Mouse (Mus musculus) forebrain, embryonic 13.5 days (tissue): Measurements from ENCODE around the gene Ankrd33. TPM values are rescaled to one million over a fixed set of nuclear protein-coding genes. Genes with fewer than 3 reads are reported as not detected.
"Not testable (repeated sequence)": the region's sequence is repeated elsewhere in the genome, so short reads cannot be mapped to it uniquely, and the experiment has no call there.

Experiments
- ATAC-seq: fragments of 200-750 bp; cut with Nextera tagmentation; 2 replicates; pipeline ENCODE4 v1.8.0; 2017
- H3K27ac ChIP-seq: fragments of 300-500 bp; sonication (generic); 2 replicates; pipeline ENCODE4 v1.5.1; 2015; ENCODE audit warnings: inconsistent platforms, mild to moderate bottlenecking, moderate library complexity
- H3K27me3 ChIP-seq: fragments of 300-500 bp; sonication (generic); 2 replicates; pipeline ENCODE4 v1.6.1; 2015; ENCODE audit warnings: mild to moderate bottlenecking, inconsistent platforms
- H3K36me3 ChIP-seq: fragments of 300-500 bp; sonication (generic); 2 replicates; pipeline ENCODE4 v1.6.1; 2015; ENCODE audit warnings: mild to moderate bottlenecking, inconsistent platforms; ENCODE audit not compliant: poor library complexity, severe bottlenecking
- H3K4me1 ChIP-seq: fragments of 300-500 bp; sonication (generic); 2 replicates; pipeline ENCODE4 v1.6.1; 2015; ENCODE audit warnings: inconsistent platforms
- H3K4me2 ChIP-seq: fragments of 300-500 bp; sonication (generic); 2 replicates; pipeline ENCODE4 v1.6.1; 2015; ENCODE audit warnings: inconsistent platforms, mild to moderate bottlenecking, moderate library complexity
- H3K4me3 ChIP-seq: fragments of 300-500 bp; sonication (generic); 2 replicates; pipeline ENCODE4 v1.5.1; 2015; ENCODE audit warnings: mild to moderate bottlenecking, inconsistent platforms
- H3K9ac ChIP-seq: fragments of 300-500 bp; sonication (generic); 2 replicates; pipeline ENCODE4 v1.6.1; 2015; ENCODE audit warnings: mild to moderate bottlenecking, inconsistent platforms
- H3K9me3 ChIP-seq: fragments of 300-500 bp; sonication (generic); replicated peaks from 2 replicates; pipeline ENCODE4 v1.6.1; 2016; ENCODE audit warnings: inconsistent platforms
- WGBS: fragments of 180-500 bp; shearing (Covaris S2); methylation state at CpG from one replicate; pipeline ENCODE4 v1.1.7; 2015; 5-methylcytosine and 5-hydroxymethylcytosine counted together
- polyA plus RNA-seq: library from polyadenylated mRNA; unstranded; fragments of >200 nt; fragmentation: Nextera tagmentation; extraction: Ambion mirVana; gene quantifications from 2 replicates; pipeline ENCODE4 v1.2.1, GENCODE M21; 2015

Ankrd33 gene
- polyA plus RNA-seq, 1 experiment from 2014 or later = not detected

- no peak overlapping the region for H3K27ac ChIP-seq
- no peak overlapping the region for H3K4me3 ChIP-seq
- H3K9me3 ChIP-seq = no peaks in the 10 kb centered on the region
- H3K36me3 ChIP-seq = no peaks in the 10 kb centered on the region
- no peak overlapping the region for H3K4me2 ChIP-seq
- H3K4me1 ChIP-seq = peaks cover 3% of the 10 kb centered on the region; the same call in 1 of the 2 replicates
- H3K27me3 ChIP-seq = no peaks in the 10 kb centered on the region
- no peak overlapping the region for H3K9ac ChIP-seq
- no peak for ATAC-seq
- 83% methylated on average over 10 of the region's 10 CpGs for WGBS
These were observed 9.5 kb upstream of the Ankrd33 start for GRCm38 (mm10) chr15:101106011-101106410.

- 96% methylated on average over 5 of the region's 5 CpGs for WGBS
- H3K27ac ChIP-seq = no peak overlapping the region
- no peaks in the 10 kb centered on the region for H3K9me3 ChIP-seq
- no peak overlapping the region for H3K4me3 ChIP-seq
- H3K36me3 ChIP-seq = no peaks in the 10 kb centered on the region
- H3K4me2 ChIP-seq = no peak overlapping the region
- no peak for ATAC-seq
- H3K9ac ChIP-seq = no peak overlapping the region
- no peaks in the 10 kb centered on the region for H3K27me3 ChIP-seq
- peaks cover 3% of the 10 kb centered on the region; the same call in 1 of the 2 replicates for H3K4me1 ChIP-seq
These were observed 7.5 kb upstream of the Ankrd33 start for GRCm38 (mm10) chr15:101107906-101108671.

DNA sequence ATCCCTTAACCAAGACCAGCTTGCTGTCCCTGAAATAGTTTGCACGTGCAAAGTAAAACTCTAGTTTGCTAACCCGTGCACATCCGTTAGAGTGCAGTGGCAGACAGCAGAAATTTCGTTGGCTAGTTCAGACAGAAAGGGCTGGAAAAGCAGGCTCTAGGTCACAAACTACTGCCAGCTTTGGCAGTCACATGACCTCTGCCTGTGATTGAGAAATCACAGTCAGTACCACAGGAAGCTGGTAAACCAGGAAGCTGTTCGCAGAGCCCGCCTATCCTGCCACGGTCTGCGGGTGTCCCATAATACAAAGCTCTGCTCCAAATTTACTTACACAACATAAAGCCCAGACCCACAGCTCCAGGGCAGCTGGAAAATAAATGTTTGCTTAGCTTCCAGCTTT lies 2.4 kb upstream of the Ankrd33 start:
- 85% methylated on average over 8 of the region's 8 CpGs for WGBS
- Histone ChIP-seq H3K4me2 (no peak overlapping the region), H3K27me3 (no peaks in the 10 kb centered on the region), H3K27ac (no peak overlapping the region), H3K36me3 (no peaks in the 10 kb centered on the region), H3K4me3 (no peak overlapping the region), H3K4me1 (no peaks in the 10 kb centered on the region), H3K9ac (no peak overlapping the region), H3K9me3 (0 out of 2 replicates have a peak, but pooled peaks cover 4% of the 10 kb centered on the region)
- ATAC-seq = no peak

GRCm38 (mm10) chr15:101113778-101114177 lies 1.8 kb upstream of the Ankrd33 start:
- not testable (repeated sequence) for H3K36me3 ChIP-seq, H3K27ac ChIP-seq, H3K4me3 ChIP-seq, H3K4me2 ChIP-seq, H3K9ac ChIP-seq, H3K4me1 ChIP-seq, H3K27me3 ChIP-seq, ATAC-seq, H3K9me3 ChIP-seq
- 91% methylated on average over 2 of the region's 2 CpGs for WGBS

GRCm38 (mm10) chr15:101118399-101119125 lies 3.0 kb downstream of the Ankrd33 start:
- H3K4me3 ChIP-seq = no peak overlapping the region
- no peaks in the 10 kb centered on the region for H3K4me1 ChIP-seq
- no peak overlapping the region for H3K4me2 ChIP-seq
- H3K9ac ChIP-seq = no peak overlapping the region
- no peaks in the 10 kb centered on the region for H3K27me3 ChIP-seq
- no peak overlapping the region for H3K27ac ChIP-seq
- 67% methylated on average over 14 of the region's 14 CpGs for WGBS
- ATAC-seq = no peak
- H3K9me3 ChIP-seq = 0 out of 2 replicates have a peak, but pooled peaks cover 4% of the 10 kb centered on the region
- H3K36me3 ChIP-seq = no peaks in the 10 kb centered on the region

- Histone ChIP-seq H3K36me3 (no peaks in the 10 kb centered on the region), H3K9ac (no peak overlapping the region), H3K27me3 (no peaks in the 10 kb centered on the region), H3K9me3 (no peaks in the 10 kb centered on the region), H3K4me3 (no peak overlapping the region), H3K4me1 (no peaks in the 10 kb centered on the region), H3K4me2 (no peak overlapping the region), H3K27ac (no peak overlapping the region)
- ATAC-seq = no peak
- 71% methylated on average over 9 of the region's 9 CpGs for WGBS
These were observed 6.1 kb downstream of the Ankrd33 start for GRCm38 (mm10) chr15:101121411-101122289.

DNA sequence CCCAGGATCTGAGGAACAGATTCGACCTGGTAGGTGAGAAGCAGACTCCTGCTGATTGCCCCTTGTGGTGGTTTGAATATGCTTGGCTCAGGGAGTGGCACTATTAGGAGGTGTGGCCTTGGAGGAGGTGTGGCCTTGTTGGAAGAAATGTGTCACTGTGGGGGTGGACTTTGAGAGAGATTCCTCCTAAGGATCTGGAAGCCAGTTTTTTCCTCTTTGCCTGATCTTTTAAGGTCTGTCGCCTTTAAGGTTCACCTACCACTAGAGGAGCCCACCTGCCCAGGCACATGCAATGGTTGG lies 6.7 kb downstream of the Ankrd33 start:
- Histone ChIP-seq H3K4me3 (no peak overlapping the region), H3K9me3 (no peaks in the 10 kb centered on the region), H3K36me3 (no peaks in the 10 kb centered on the region), H3K27ac (no peak overlapping the region), H3K4me1 (no peaks in the 10 kb centered on the region), H3K4me2 (no peak overlapping the region), H3K9ac (no peak overlapping the region), H3K27me3 (peaks cover 5% of the 10 kb centered on the region; the same call in 1 of the 2 replicates)
- no peak for ATAC-seq
- 33% methylated on average over 2 of the region's 2 CpGs for WGBS

DNA sequence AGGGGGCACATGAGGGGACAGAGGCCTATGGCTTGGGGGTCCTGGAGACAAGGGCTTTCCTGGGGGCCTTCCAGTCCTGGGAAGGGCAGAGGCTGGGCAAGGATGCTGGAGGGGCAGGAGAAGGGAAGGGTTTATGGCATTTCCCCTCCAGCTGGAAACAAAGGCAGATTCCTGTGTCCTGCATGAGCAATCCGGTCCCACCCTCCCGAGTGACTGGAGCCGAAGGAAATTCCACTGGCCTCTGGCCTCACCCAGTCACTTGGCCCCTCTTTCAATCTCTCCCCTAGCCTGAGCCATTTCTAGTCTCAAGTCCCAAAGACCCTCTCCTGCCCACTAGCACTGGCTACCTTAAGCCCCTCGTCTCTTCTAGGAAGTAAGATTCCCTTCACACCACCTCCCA lies 7.6 kb downstream of the Ankrd33 start:
- peaks cover 15% of the 10 kb centered on the region for H3K27me3 ChIP-seq
- H3K4me2 ChIP-seq = no peak overlapping the region
- peaks cover under 1% of the 10 kb centered on the region; the same call in 1 of the 2 replicates for H3K4me1 ChIP-seq
- no peak overlapping the region for H3K27ac ChIP-seq
- no peak overlapping the region for H3K4me3 ChIP-seq
- no peaks in the 10 kb centered on the region for H3K36me3 ChIP-seq
- H3K9me3 ChIP-seq = no peaks in the 10 kb centered on the region
- 78% methylated on average over 4 of the region's 4 CpGs for WGBS
- no peak for ATAC-seq
- H3K9ac ChIP-seq = no peak overlapping the region

GRCm38 (mm10) chr15:101125561-101125960 lies 10.0 kb downstream of the Ankrd33 start:
- Histone ChIP-seq H3K4me2 (no peak overlapping the region), H3K9ac (no peak overlapping the region), H3K27me3 (peaks cover 37% of the 10 kb centered on the region), H3K9me3 (no peaks in the 10 kb centered on the region), H3K4me1 (peaks cover 9% of the 10 kb centered on the region), H3K27ac (no peak overlapping the region), H3K36me3 (no peaks in the 10 kb centered on the region), H3K4me3 (no peak overlapping the region)
- 87% methylated on average over 6 of the region's 6 CpGs for WGBS
- no peak for ATAC-seq

GRCm38 (mm10) chr15:101126876-101127544 lies 11.5 kb downstream of the Ankrd33 start:
- Histone ChIP-seq H3K27ac (no peak overlapping the region), H3K27me3 (peaks cover 49% of the 10 kb centered on the region), H3K4me2 (no peak overlapping the region), H3K9me3 (no peaks in the 10 kb centered on the region), H3K9ac (no peak overlapping the region), H3K4me3 (no peak overlapping the region), H3K36me3 (no peaks in the 10 kb centered on the region), H3K4me1 (peaks cover 18% of the 10 kb centered on the region)
- ATAC-seq = no peak
- 83% methylated on average over 12 of the region's 12 CpGs for WGBS

DNA sequence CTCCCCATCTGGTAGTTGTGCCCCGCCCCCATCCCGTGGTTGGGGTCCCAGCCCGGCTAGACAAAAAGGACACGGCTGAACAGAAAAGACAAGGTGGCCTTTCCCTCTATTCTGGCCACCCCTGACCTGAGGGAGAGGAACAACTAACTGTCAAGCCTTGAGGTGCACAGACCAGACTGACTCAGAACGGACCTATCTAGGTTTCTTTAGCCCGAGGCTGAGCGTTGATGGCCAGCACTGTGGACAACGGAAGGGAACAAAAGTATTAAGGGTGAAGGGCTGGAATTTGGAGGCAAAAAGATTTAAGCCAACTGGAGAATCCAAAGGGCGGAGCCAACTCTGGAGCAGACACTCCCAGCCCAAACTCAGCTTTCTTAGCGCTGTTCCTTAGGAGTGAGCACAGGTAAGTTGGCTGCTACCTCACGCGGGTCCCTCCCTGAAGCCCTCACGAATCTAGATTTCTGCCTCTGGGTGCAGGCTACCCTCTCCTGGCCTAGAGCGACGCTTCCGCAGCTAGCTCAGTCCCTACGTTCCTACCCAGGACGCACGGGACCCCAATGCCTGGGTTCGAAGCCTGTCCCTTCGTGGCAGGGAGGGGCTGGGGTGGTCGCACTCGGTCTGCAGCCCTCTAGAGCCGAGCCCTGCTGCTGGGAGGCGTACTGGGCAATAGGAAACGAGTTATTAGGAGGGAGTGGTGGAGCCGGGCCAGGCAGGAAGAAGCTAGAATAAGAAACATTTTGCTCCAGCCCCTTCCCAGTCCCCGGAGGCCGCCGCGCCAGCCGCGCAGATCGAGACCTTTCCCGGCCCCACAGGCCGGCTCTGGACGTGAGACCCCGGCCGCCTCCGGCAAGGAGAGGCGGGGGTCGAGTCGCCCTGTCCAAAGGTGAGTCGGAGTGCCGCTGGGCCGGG lies 12.9 kb downstream of the Ankrd33 start, which contains the start of gene Acvrl1:
Gene Acvrl1 (plus strand): TSS at position 342 of the 909 bp plus-strand sequence.
- Histone ChIP-seq H3K36me3 (no peaks in the 10 kb centered on the region), H3K4me3 (peak within 1 kb of the TSS; percentile 21; the same call in 1 of the 2 replicates), H3K4me1 (peaks cover 20% of the 10 kb centered on the region), H3K27ac (no peak within 1 kb of the TSS), H3K9me3 (no peaks in the 10 kb centered on the region), H3K9ac (peak within 1 kb of the TSS; percentile 45), H3K27me3 (peaks cover 52% of the 10 kb centered on the region), H3K4me2 (peak within 1 kb of the TSS; percentile 40)
- 3% methylated on average over 46 of the region's 46 CpGs for WGBS
- ATAC-seq = no peak
